Mouse (Mus musculus) kidney, adult 2 months (tissue): ENCODE measurements around the gene Pcca.

Experiments used
- CTCF ChIP-seq: fragments of 200-500 bp; conservative IDR thresholded peaks from 2 replicates; pipeline ENCODE4 v1.5.1; 2011; ENCODE audit warnings: low read depth, mild to moderate bottlenecking, control low read depth, low read length, moderate library complexity, mixed read lengths; ENCODE audit not compliant: insufficient read depth, insufficient read length
- POLR2A ChIP-seq: fragments of 200-500 bp; IDR thresholded peaks from one replicate; pipeline ENCODE4 v1.6.1; 2011; ENCODE audit warnings: low read depth, low read length, control low read depth

GRCm38 (mm10) chr14:122882201-122882639, 348.1 kb downstream of the Pcca start:
- TF ChIP-seq POLR2A (no peak), CTCF (no peak)
